Mouse (Mus musculus) embryonic facial prominence, embryonic 13.5 days (tissue): ENCODE measurements at regions not wholly inside any gene's neighbourhood (a gene's known extent, or its start where the extent isn't known, plus 50 kb on each side); places are given as distances from the start of the nearest gene placed in this dataset.

Experiments used
- ATAC-seq: fragments of 200-750 bp; cut with Nextera tagmentation; 2 replicates; pipeline ENCODE4 v1.8.0; 2017; ENCODE audit warnings: low read depth; ENCODE audit not compliant: insufficient number of reproducible peaks, insufficient read depth, low FRiP score, low TSS enrichment
- H3K27ac ChIP-seq: fragments of 300-500 bp; sonication (generic); 2 replicates; pipeline ENCODE4 v1.5.1; 2015; ENCODE audit warnings: moderate library complexity, mild to moderate bottlenecking, inconsistent platforms
- H3K27me3 ChIP-seq: fragments of 300-500 bp; sonication (generic); 2 replicates; pipeline ENCODE4 v1.6.1; 2015; ENCODE audit warnings: mild to moderate bottlenecking, inconsistent platforms
- H3K36me3 ChIP-seq: fragments of 300-500 bp; sonication (generic); 2 replicates; pipeline ENCODE4 v1.6.1; 2015; ENCODE audit warnings: mild to moderate bottlenecking, inconsistent platforms
- H3K4me1 ChIP-seq: fragments of 300-500 bp; sonication (generic); 2 replicates; pipeline ENCODE4 v1.6.1; 2015; ENCODE audit warnings: inconsistent platforms
- H3K4me2 ChIP-seq: fragments of 300-500 bp; sonication (generic); 2 replicates; pipeline ENCODE4 v1.6.1; 2015; ENCODE audit warnings: moderate library complexity, mild to moderate bottlenecking, inconsistent platforms
- H3K4me3 ChIP-seq: fragments of 300-500 bp; sonication (generic); 2 replicates; pipeline ENCODE4 v1.5.1; 2015; ENCODE audit warnings: mild to moderate bottlenecking, inconsistent platforms
- H3K9ac ChIP-seq: fragments of 300-500 bp; sonication (generic); 2 replicates; pipeline ENCODE4 v1.6.1; 2015; ENCODE audit warnings: mild to moderate bottlenecking, inconsistent platforms
- H3K9me3 ChIP-seq: fragments of 300-500 bp; sonication (generic); 2 replicates; pipeline ENCODE4 v1.6.1; 2016; ENCODE audit warnings: inconsistent platforms
- WGBS: fragments of 180-500 bp; shearing (Covaris S2); methylation state at CpG from one replicate; pipeline ENCODE4 v1.1.7; 2015; ENCODE audit warnings: mixed read lengths; 5-methylcytosine and 5-hydroxymethylcytosine counted together

- H3K9ac ChIP-seq = no peak overlapping the region
- no peak for ATAC-seq
- H3K9me3 ChIP-seq = no peaks in the 10 kb centered on the region
- WGBS = 29% methylated on average over 2 of the region's 2 CpGs
- no peaks in the 10 kb centered on the region for H3K36me3 ChIP-seq
- no peak overlapping the region for H3K27ac ChIP-seq
- no peaks in the 10 kb centered on the region for H3K27me3 ChIP-seq
- H3K4me1 ChIP-seq = peaks cover 6% of the 10 kb centered on the region
- no peak overlapping the region for H3K4me2 ChIP-seq
- H3K4me3 ChIP-seq = no peak overlapping the region
Measured at GRCm38 (mm10) chr4:103421541-103421951, 107.9 kb downstream of the Oma1 start.

GRCm38 (mm10) chr4:103441383-103441782 lies 127.8 kb downstream of the Oma1 start:
- Histone ChIP-seq H3K4me1 (peaks cover 4% of the 10 kb centered on the region; the same call in 1 of the 2 replicates), H3K9me3 (no peaks in the 10 kb centered on the region), H3K27ac (no peak overlapping the region), H3K4me2 (no peak overlapping the region), H3K9ac (no peak overlapping the region), H3K36me3 (no peaks in the 10 kb centered on the region), H3K27me3 (no peaks in the 10 kb centered on the region), H3K4me3 (no peak overlapping the region)
- ATAC-seq = no peak; the same call in 1 of the 2 replicates
- WGBS = 96% methylated on average over 1 of the region's 1 CpGs

- Histone ChIP-seq H3K27ac (no peak overlapping the region), H3K4me3 (no peak overlapping the region), H3K4me2 (no peak overlapping the region), H3K4me1 (peaks cover 4% of the 10 kb centered on the region; the same call in 1 of the 2 replicates), H3K9me3 (no peaks in the 10 kb centered on the region), H3K36me3 (no peaks in the 10 kb centered on the region), H3K9ac (no peak overlapping the region), H3K27me3 (no peaks in the 10 kb centered on the region)
- 70% methylated on average over 11 of the region's 11 CpGs for WGBS
- peak; percentile 57 for ATAC-seq
Measured at GRCm38 (mm10) chr4:103441955-103442354, 128.3 kb downstream of the Oma1 start.

GRCm38 (mm10) chr4:103449276-103449675 lies 135.7 kb downstream of the Oma1 start:
- no peak overlapping the region for H3K27ac ChIP-seq
- WGBS = 87% methylated on average over 1 of the region's 1 CpGs
- no peaks in the 10 kb centered on the region for H3K9me3 ChIP-seq
- no peaks in the 10 kb centered on the region for H3K4me1 ChIP-seq
- no peaks in the 10 kb centered on the region for H3K27me3 ChIP-seq
- no peak for ATAC-seq
- H3K9ac ChIP-seq = no peak overlapping the region
- no peak overlapping the region for H3K4me2 ChIP-seq
- H3K36me3 ChIP-seq = no peaks in the 10 kb centered on the region
- H3K4me3 ChIP-seq = no peak overlapping the region

GRCm38 (mm10) chr4:103450121-103450520 lies 136.5 kb downstream of the Oma1 start:
- Histone ChIP-seq H3K9me3 (no peaks in the 10 kb centered on the region), H3K36me3 (no peaks in the 10 kb centered on the region), H3K27ac (no peak overlapping the region), H3K4me1 (no peaks in the 10 kb centered on the region), H3K9ac (no peak overlapping the region), H3K4me2 (no peak overlapping the region), H3K27me3 (no peaks in the 10 kb centered on the region), H3K4me3 (no peak overlapping the region)
- no peak for ATAC-seq
- whole genome bisulfite sequencing = 74% methylated on average over 2 of the region's 2 CpGs

GRCm38 (mm10) chr4:103455458-103455857 lies 141.8 kb downstream of the Oma1 start:
- Histone ChIP-seq H3K27ac (no peak overlapping the region), H3K4me1 (no peaks in the 10 kb centered on the region), H3K4me3 (no peak overlapping the region), H3K4me2 (no peak overlapping the region), H3K9ac (no peak overlapping the region), H3K9me3 (no peaks in the 10 kb centered on the region), H3K36me3 (no peaks in the 10 kb centered on the region), H3K27me3 (no peaks in the 10 kb centered on the region)
- ATAC-seq = no peak
- WGBS = 71% methylated on average over 2 of the region's 2 CpGs

- Histone ChIP-seq H3K36me3 (no peaks in the 10 kb centered on the region), H3K4me3 (no peak overlapping the region), H3K27ac (no peak overlapping the region), H3K9ac (no peak overlapping the region), H3K4me1 (no peaks in the 10 kb centered on the region), H3K4me2 (no peak overlapping the region), H3K9me3 (no peaks in the 10 kb centered on the region), H3K27me3 (no peaks in the 10 kb centered on the region)
- no peak for ATAC-seq
- WGBS = 79% methylated on average over 7 of the region's 7 CpGs
Measured at GRCm38 (mm10) chr4:103466019-103466589, 152.5 kb downstream of the Oma1 start.

- Histone ChIP-seq H3K27ac (no peak overlapping the region), H3K36me3 (no peaks in the 10 kb centered on the region), H3K9ac (no peak overlapping the region), H3K27me3 (no peaks in the 10 kb centered on the region), H3K4me1 (no peaks in the 10 kb centered on the region), H3K4me2 (no peak overlapping the region), H3K4me3 (no peak overlapping the region), H3K9me3 (no peaks in the 10 kb centered on the region)
- 81% methylated on average over 1 of the region's 1 CpGs for WGBS
- ATAC-seq = no peak
Measured at GRCm38 (mm10) chr4:103475596-103475995, 143.6 kb upstream of the Dab1 start.

GRCm38 (mm10) chr4:103486140-103486965 lies 132.8 kb upstream of the Dab1 start:
- whole genome bisulfite sequencing = 65% methylated on average over 8 of the region's 8 CpGs
- H3K4me3 ChIP-seq = no peak overlapping the region
- H3K27ac ChIP-seq = no peak overlapping the region
- no peaks in the 10 kb centered on the region for H3K36me3 ChIP-seq
- ATAC-seq = no peak
- H3K9me3 ChIP-seq = no peaks in the 10 kb centered on the region
- H3K27me3 ChIP-seq = no peaks in the 10 kb centered on the region
- no peaks in the 10 kb centered on the region; the same call in 1 of the 2 replicates for H3K4me1 ChIP-seq
- H3K4me2 ChIP-seq = no peak overlapping the region
- H3K9ac ChIP-seq = no peak overlapping the region

GRCm38 (mm10) chr4:103508435-103508834 lies 110.7 kb upstream of the Dab1 start:
- Histone ChIP-seq H3K9me3 (no peaks in the 10 kb centered on the region), H3K4me1 (no peaks in the 10 kb centered on the region), H3K27ac (no peak overlapping the region), H3K27me3 (no peaks in the 10 kb centered on the region), H3K36me3 (no peaks in the 10 kb centered on the region), H3K4me3 (no peak overlapping the region), H3K9ac (no peak overlapping the region), H3K4me2 (no peak overlapping the region)
- WGBS = 63% methylated on average over 2 of the region's 2 CpGs
- no peak for ATAC-seq

GRCm38 (mm10) chr4:103512901-103513300 lies 106.3 kb upstream of the Dab1 start:
- ATAC-seq = no peak
- no peaks in the 10 kb centered on the region for H3K36me3 ChIP-seq
- no peak overlapping the region for H3K4me3 ChIP-seq
- no peaks in the 10 kb centered on the region for H3K27me3 ChIP-seq
- no peak overlapping the region for H3K4me2 ChIP-seq
- H3K4me1 ChIP-seq = no peaks in the 10 kb centered on the region
- H3K9me3 ChIP-seq = no peaks in the 10 kb centered on the region
- H3K27ac ChIP-seq = no peak overlapping the region
- 81% methylated on average over 1 of the region's 1 CpGs for WGBS
- H3K9ac ChIP-seq = no peak overlapping the region
